Mouse (Mus musculus) kidney, adult 8-10 months (tissue): Measurements from ENCODE around the gene Gabrp.

Source experiments
- DNase-seq, 2 experiments: peaks; one replicate each; pipeline ENCODE4 v3.0.0; 2022

Gabrp gene

DNA sequence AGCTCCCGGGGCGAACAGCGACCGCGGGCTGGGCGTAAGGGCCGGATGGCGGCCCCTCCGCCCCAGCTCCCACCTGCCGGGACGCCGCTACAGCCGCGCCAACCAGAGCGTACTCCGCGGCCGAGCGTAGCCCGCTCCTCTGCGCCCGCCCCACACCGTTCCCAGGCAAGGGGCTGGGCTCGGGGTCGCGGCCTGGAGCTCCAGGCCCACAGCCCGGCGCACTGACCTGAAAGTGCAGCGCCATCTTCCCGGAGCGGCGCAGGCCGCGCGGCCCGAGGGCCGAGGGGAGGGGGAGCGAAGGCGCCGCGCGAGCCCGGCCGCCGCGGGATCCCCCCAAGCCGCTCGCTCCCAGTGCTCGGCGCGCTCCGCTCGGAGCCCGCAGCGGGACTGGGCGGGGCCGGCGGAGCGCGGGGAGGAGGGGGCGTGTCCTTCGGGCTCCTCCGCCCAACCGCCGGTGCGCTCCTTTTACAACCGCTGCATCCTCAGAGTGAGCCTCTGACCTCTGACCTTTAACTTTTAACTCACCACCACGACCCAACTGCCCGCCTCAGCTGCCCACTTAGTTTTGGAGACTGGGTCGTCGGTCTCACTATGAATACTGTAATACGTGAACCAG, 65.3 kb downstream of the Gabrp start, which contains the start of gene Ranbp17:
Gene Ranbp17 (minus strand): TSS at position 371 of the 616 bp plus-strand sequence.
- peak; percentile 3 to 7 for DNase-seq

DNA sequence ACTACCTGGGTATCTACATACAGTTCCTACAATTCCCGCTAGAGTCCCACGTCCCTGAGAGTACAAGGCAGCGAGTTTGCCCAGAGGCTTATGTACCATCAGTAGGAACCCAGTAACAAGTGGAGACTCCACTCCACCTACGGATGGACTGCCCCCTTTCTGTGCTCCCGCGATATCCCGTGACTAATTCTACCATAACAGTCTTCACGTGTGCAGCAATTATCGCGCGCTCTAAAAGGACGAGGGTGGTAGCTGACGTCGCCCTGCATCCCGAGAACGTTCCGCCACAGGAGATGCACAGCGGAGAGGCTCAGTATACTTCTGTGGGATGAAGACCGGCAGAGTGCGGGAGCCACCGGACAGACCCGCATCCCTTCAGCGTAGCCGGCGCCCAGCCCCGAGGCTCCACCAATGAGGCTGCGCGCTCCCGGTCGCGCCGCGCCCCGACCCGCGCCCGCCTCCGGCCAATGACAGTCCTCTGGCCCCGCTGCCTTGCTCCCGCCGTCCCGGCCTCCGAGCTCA, 65.8 kb downstream of the Gabrp start:
- peak; percentile 5 to 12 for DNase-seq

DNA sequence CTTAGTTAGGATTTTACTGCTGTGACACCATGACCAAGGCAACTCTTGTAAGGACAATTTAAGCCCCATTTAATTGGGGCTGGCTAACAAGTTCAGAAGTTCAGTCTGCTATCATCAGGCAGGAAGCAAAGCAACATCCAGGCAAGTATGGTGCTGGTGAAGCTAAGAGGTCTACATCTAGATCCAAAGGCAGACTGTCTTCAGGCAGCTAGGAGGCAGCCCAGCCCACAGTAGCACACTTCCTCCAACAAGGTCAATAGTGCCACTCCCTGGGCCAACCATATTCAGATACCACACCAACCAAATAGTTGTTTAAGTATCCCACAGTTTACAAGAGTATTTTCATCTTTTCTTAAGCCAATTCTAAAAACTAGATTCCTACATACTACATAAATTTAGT, 69.4 kb downstream of the Gabrp start:
- no peak for DNase-seq
